Mouse (Mus musculus): ENCODE results near the gene Akr7a5.

Akr7a5 gene

DNA sequence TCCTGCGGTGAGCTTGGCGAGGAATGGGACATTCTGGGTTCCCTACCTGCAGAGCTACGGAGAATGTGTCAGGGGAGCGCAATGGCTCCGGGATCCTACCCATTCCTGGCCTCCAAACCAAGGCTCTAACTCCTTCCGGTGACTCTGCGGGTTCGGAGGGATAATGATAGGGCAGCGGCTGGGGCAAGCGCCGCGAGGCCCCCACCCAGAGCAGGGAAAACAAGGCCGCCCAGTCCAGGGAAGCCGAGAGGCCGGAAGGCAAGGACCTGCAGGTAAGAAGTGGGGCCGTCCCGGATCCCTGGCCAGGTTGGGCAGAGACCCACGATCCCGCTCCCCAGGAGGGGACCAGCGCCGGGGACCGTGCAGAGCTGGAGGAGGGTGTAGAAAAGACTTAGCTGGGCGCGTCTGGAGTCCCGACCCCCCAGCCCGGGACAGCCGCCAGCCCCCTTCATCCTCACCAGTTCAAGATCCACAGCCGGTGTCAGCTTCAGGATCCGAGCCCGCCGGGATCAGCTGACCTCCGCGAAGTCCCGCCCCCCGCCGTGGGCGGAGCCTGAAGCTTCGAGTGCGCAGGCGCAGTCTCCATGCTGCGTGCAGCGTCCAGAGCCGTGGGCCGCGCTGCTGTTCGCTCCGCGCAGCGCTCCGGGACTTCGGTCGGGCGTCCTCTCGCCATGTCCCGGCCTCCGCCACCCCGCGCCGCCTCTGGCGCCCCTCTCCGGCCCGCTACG lies at the start of gene Akr7a5, which contains the start of gene Pqlc2:
Gene Akr7a5 (plus strand): TSS at position 574 of the 728 bp plus-strand sequence.
Gene Pqlc2 (minus strand): TSS at position 538 of the 728 bp plus-strand sequence.
- DNase-seq, result peak; percentile 93

DNA sequence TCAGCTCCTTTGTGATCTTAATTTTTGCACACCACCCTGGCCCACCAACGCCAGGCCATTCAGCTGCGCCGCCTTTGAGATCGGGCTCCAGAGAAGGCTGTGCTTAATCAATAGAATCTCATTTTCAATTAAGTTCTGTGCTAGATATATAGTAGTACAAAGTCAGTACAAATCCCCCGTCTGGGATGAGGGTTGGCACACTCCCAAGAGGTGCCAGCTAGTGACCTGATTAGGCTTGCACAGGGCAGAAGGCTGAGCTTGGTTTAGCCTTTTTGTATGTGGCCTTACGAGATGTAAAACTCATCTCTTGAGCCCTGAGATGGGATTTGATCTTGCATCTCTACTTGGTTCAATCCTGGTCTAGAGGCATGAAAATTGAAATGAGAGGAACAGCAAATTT lies 47.6 kb upstream of the Akr7a5 start:
- DNase-seq, result no peak

DNA sequence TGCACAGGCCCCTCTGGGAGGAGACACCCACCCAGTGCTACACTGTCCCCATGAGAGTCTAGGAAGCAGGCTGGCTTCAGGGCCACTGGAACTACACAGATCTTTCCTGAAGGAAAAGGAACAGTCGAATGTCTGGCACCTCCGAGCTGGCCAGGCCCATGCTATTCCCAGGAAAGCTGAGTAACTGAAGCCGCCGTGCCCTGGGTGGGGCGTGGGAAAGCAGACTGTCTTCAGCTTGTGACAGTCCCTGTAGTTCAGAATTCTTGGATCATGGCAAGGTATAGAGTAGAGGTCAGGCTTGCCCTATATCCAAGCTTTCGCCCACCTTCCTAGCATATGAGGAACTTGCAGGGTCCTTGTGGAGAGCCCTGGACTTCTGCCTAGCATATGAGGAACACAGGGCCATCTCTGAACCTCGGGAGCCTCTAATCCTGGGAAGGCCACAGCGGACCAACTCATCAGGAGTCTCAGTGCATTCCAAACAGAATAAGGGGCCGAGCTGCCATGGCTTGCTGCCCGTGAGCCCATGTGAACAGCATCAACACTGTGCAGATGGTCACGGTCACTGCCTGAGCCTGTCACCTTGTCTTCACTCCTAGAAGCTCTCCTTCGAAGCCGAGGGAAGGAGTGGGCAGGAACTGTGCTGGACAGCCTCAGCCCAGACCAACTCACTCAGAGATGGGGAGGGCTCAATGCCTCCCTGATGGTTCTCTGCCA lies 44.6 kb upstream of the Akr7a5 start:
- DNase-seq, result no peak

DNA sequence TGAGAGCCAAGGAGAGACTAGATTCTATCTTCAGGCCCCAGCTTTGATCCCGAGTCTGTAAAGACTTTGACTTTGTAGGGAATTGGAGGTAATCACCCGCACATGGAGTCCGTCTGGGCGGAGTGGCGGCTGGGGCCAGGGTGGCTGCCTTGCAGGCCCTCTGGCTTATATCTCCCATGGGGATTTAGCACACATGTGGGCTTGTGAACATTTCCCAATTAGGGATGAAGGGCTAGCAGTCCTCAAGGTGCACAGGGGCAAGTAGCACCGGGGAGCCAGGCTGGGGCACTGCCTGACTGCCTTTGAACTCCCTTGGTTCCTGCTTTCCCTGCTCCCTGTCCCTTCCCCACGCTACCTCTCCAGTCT lies 44.1 kb upstream of the Akr7a5 start:
- DNase-seq, result no peak

DNA sequence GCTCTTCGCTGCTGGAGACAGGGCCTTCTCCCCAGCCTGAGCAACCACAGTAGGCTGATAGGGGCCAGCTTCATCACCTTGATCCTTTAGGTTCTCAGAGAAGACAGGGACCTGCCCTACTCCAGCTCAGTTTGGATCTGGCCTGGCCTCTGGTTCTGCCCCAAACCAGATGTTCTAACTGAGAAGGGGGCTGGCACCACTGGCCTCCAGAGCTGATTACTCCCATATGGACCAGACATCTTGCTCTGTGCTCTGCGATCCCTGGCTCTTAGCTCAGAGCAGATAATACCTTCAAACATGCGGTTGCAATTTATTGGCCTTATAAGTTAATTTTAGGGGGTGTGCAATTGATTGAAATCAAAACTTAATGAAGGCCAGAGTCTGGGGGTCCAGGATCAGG lies 43.2 kb upstream of the Akr7a5 start:
- no peak for DNase-seq

DNA sequence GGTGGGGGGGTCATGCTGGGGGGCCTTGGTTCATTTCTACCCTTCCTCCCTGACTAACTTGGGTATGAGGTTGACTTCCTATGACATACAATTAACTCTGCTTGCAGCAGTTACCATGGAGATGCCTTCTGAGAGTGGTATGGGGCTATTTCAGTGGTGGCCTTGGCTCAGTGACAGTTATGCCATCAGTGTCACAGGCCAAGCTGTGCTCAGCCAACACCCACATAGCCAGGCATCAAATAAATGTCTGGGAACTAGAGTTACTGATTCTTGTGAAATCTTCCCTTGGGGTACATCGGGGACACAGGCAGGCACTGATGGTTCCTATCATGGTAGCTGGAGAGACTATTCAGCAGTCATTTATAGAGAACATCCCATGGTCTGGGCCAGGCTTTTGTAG lies 42.3 kb upstream of the Akr7a5 start:
- DNase-seq, result no peak

DNA sequence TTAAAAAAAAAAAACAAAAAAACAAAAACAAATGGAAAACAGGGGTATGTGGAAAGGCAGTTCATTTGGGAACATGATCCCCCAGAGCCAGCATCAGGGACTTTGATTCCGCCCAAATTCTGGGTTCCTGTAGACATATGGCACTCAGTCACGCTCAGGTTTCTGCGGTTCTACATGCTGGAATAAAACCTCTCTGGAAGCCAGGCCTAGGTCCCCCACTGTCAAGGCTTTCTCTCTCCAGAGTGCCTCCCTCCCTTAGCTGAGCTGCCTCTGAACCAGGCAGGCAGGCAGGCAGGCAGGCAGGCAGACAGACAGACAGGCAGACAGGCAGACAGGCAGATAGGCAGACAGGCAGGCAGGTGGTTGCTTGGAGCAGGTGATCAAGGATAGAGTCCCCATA lies 40.4 kb upstream of the Akr7a5 start:
- DNase-seq, result no peak

DNA sequence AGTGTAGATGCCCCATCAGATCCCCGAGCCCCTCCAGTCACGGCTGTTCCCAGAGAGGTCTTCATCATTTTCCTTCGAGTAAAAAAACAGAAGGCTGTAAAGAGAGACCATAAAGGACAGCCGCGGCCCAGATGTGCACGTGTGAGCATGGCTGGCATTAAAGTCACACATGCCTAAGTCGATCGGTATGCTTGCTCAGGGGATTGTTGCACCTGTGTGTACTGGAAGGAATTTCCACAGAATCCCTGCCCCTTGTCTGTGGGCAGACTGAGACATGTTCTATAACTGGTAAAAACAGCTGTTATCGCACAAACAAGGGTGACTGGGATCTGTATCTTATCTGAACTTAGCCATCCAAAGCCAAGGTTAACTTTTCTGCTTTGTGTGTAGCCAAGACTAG lies 39.0 kb upstream of the Akr7a5 start:
- no peak for DNase-seq

DNA sequence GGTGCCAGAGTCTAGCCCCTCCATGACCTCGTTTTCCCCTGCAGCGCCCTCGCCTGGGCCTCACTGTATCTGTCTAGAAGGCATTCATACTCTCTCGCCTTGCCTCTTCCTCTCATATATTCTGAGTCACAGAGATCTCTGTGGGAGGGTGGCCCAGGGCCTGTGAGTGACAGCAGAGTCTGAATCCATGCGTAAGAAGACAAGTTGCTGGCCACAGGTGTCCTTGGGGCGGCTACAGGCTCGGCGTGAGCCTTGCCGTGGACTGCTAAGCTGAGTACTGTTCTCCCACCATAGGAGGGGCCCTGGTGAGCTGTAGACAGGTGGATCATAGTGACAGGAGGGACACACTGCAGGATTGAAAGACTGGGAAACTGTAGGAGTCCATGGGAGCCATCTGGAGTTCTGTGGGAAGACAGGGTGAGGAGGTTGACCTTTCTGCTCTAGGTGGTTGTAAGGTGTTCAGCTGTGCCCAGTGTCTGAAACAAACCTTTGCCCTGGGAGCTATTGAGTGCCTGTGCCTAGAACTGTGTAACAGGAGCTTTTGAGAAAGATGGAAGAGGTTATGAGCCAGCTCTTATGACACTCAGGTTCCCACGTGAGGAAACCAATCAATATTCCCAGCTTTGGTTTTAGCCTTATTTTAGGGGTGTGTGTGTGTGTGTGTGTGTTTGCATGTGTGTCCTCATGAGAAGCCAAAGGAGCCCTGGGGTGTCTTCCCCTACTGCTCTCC lies 37.4 kb upstream of the Akr7a5 start:
- DNase-seq, result no peak

DNA sequence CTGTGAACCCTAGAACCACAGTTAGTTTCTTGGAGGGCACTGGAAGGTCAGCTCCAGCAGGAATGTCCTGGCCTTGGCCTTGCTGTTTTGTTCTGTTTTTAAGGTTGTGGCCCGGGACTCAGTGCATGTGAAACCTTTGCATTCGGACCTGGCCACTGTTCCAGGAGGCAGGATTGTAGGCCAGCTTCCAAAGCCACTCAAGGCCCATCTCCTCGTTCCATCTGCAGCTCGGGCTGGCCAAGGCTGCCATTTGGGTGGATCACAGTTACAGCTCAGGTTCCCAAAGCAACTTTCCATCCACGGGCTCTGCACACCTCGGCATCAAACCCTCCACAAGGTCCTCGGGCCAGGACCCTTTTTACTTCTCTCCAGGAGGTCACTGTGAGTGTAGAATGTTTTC lies 36.0 kb upstream of the Akr7a5 start:
- DNase-seq, result no peak

DNA sequence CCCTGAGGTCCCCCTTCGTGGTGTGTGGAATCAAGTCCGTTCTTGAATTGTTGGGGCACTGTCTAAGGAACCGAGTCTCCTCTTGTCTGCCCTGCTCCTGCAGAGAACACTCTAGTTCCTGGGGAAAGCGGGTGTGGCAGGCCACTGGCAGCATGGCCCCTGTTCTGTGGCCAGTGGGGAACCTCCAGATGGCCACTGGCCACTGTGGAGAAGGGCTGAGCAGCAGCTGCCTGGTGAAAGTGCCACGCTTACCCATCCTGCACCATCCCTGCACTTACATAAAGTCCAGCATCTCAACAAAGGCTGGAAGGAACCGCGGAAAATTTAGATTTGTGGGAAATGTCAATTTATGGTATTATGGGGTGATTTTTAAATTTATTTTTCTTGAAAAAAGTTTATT lies 34.1 kb upstream of the Akr7a5 start:
- no peak for DNase-seq

DNA sequence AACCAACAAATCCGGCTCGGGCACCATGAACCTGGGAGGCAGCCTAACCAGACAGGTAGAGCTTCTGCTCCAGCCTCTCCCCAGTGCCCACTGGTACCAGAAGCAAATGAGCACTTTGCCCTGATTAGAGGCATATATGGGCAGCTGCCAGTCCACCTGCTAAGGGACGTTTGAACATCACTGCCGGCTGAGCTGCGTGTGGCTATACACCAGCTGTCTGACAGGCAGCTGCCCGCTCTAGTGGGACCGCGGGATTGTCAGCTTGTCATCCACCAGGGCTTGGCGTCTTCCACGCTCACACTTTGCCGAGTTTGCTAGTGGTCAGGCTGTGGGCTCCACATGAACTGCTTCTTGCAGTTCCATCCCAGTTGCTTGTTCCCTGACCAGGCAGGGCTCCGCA lies 30.0 kb upstream of the Akr7a5 start:
- no peak for DNase-seq

DNA sequence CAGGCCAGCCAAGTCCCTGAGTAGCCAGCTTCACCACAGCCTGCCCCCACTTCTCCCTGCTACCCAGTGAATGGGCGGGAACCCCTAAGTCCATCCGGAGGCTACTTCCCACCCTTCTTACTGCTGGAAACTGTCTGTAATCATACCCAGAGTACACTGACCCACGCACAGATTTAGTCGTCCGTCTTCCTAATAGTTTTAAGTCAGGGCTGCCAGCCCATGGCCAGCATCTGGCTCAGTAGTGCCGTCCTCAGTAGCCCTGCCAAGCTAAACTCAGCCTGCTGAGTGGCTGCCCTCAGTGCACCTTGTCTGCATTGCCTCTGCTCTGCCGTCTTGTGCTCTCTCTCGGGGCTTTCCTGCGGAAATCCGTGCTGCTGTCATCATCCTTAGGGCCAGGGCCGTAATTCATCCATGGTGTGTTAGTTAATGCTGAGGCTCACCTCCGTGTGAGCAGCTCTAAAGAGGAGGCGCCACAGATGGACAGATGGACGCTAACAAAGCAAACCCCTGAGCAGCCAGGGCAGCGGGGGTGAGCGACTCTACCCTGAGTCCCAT lies 28.7 kb upstream of the Akr7a5 start:
- no peak for DNase-seq

DNA sequence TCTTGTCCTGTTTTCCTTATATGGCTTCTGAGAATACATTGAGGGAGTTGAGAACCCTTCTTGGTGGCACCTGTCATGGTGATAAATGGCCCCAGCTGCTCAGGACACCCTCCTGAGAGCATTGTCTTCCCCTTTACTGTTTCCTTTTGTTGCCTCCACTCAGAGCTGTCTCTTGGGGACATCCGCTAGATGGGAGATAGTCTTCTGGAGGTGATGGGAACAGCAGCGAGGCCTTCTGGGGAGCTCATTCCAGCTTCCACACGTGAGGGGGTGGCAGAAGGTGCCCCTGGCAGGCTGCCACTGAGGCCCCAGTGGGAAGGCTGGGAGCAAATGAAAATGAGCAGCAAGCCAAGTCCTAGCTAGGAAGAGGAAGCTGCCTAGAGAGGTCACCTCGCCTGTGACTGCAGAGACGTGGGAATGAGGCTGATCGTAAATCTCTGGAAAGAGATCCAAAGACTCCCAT lies 27.6 kb upstream of the Akr7a5 start:
- no peak for DNase-seq

DNA sequence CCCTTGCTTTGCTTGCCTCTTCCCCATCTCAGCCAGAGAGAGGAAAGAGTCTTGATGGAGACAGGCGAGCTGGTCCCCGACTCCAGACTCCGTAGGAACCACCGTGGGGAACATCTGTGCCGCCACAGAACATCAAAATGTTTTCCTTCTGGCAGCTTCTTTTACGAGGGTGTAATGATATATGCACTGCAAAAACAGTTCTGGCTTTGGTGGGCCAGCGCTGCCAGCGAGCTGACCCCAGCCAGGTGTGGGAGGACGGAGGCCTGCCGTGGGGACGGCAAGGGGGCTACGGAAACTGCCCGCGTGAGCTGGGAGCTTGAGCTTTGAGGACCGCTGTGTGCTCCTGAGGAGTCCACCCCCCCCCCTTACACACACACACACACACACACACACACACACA lies 25.7 kb upstream of the Akr7a5 start:
- DNase-seq, result no peak

DNA sequence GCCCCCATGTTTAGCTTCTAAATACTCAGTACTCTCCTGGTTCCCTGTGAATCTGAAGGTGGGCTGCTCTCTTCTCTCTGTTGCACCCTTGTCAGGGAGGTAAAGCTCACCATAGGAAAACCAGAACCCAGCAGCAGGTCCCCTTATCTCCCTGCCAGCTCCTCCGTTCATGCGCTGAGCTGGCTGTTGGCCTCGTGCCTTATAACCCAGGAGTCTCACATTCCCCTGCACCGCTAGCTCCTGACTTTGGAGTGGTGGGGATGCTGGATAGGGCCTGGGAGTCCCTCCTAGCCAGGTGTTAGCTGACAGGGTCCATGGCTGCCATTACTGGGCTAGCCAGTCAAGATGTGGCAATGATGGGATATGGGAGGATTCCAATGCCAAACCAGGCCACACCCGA lies 24.3 kb upstream of the Akr7a5 start:
- no peak for DNase-seq

DNA sequence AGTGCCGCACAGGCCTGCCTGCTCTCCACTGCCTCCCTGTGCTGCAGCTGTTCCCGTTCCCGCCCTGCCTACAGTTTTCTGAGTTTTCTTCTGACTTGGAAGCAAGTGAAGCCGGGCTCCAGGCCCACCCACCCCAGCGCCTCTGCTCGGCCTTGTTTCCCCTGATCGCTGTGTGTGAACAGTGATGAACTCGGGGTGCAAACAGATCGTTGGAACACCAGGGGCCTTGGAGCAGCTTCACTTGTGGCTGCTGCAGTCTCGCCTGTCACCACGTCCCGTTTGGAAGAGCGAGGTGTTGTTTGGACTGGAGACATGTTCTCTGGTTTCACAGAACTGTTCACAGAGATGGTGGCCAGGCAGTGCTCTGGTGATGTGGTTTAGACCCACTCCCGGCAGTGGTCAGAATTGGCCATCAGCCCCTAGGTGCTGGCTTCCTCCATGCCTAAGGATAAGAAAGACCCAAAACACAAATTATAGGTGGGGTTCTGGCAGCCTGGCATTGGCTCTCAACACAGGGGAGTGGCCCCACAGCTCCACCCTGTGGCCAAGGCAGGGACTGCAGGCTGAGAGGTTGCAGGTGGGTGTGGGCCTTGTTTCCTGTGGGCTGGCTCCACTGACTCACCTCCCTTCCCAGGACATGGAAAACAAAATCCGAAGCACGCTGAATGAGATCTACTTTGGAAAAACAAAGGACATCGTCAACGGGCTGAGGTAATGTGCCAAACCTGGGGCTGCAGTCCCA lies 23.3 kb upstream of the Akr7a5 start:
- DNase-seq, result peak; percentile 48 to 62

DNA sequence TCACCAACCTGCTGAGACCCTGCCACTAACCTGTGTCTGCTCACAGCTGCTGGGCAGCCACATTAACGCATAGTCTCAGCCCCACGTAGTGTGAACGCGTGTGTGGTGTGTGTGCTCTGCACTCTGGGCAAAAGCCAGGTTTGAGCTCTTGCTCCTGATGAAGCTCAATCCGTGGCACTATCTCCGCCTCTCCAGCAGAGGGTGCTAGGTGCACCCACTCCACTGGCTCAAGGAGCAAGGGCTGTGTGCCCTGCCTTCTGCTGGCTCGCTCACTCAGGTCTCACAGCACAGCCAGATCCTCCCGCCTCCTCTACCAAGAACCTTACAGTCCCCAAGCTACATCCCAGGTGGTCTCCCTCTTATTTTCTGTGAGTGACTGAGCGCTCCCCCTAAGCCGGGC lies 21.5 kb upstream of the Akr7a5 start:
- no peak for DNase-seq

DNA sequence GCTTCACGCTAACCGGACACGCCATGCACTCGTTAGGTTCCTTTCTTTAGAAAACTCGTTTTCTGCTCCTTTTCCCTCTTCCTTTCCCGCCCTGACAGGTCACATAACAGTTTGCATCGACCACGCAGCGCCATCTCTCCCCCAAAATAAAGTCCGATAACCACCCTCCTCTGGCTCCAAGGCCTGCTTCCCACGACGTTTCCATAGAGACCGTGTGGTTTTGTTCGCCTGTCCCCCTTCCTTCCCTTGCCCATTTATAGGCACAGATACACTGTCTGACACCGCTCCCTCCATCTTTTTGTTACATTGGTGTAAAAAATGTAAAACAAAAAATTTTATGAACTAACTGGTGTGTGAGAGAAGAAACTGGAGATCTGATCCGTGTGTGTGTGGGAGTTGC lies 19.4 kb upstream of the Akr7a5 start:
- DNase-seq, result no peak

DNA sequence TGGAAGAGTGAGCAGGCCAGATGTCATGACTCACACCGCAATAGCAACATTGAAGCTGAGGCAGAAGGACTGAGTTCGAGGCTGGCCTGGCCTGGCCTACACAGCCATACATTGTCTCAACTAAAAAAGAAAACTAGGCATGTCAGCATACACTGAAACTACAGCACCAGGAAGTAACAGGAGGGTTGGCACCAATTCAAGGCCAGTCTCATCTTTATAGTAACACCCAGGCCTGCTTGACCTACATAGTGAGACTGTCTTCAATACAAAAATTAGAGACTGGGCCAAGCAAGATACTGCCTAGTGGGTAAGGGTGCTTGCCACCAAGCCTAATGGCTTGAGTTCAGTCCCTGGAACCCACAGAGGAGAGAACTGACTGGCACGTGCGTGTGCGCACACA lies 18.5 kb upstream of the Akr7a5 start:
- no peak for DNase-seq

DNA sequence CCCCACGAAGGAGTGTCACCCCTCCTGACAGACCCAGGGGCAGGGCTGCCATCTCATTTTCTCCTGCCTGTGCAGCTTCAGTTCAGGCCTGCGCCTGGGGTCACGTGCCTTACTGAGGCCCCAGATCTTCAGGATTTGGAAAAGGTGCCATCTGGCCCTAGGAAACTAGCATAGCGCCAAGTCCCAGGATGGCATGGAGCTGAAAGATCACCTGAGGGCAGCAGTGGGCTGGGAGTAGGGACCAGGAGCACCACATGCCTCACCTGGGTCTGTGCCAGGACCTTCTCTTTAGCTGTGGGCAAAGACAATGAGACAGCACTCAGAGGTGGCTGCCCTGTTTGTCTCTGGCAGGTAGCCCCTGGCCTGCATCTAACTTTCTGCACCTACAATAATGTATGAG lies 13.0 kb upstream of the Akr7a5 start:
- DNase-seq, result no peak

DNA sequence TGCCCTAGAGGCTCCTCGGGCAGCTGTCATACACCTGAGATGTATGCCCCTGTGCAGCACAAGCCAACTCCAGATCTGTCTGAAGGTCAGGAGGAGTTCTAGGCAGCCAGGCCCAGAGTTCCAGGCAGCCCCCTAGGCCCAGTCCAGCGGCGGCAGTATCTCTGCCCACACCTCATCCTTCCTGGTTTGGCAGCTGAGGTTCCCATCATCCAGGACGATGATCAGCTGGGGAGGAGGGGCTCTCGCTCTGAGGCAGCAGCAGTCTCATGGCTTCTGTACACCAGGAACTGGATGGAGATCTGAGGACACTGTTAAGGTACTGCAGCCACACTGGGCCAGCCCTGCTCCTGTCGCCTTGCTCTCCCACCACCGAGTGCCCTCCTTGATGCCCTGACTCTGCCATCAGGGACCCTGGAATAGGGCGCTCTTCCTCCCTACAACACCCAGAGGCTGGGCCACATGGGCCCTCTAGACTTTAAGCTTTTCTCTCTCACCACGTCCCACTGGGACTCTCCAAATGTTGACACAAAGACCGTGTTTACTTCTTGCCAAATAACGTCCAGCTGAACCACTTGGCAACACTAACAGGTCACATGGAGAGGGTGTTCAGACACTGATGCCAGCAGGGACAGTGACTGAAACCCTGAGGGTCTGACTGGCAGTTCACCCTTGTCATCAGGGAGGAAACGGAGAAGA lies 11.7 kb upstream of the Akr7a5 start:
- DNase-seq, result no peak

All from thymus, adult 18-20 months (tissue).